Mouse (Mus musculus) midbrain, embryonic 15.5 days (tissue): ENCODE measurements at regions not wholly inside any gene's neighbourhood (a gene's known extent, or its start where the extent isn't known, plus 50 kb on each side); places are given as distances from the start of the nearest gene placed in this dataset.
"Not testable (repeated sequence)": the region's sequence is repeated elsewhere in the genome, so short reads cannot be mapped to it uniquely, and the experiment has no call there.

Experiments
- ATAC-seq: fragments of 200-750 bp; cut with Nextera tagmentation; replicated peaks from 2 replicates; pipeline ENCODE4 v1.8.0; 2017; ENCODE audit warnings: moderate TSS enrichment
- H3K27ac ChIP-seq: fragments of 300-500 bp; sonication (generic); 2 replicates; pipeline ENCODE4 v1.5.1; 2015; ENCODE audit warnings: mild to moderate bottlenecking, inconsistent platforms
- H3K27me3 ChIP-seq: fragments of 300-500 bp; sonication (generic); replicated peaks from 2 replicates; pipeline ENCODE4 v1.6.1; 2015; ENCODE audit warnings: inconsistent platforms
- H3K36me3 ChIP-seq: fragments of 300-500 bp; sonication (generic); replicated peaks from 2 replicates; pipeline ENCODE4 v1.6.1; 2015; ENCODE audit warnings: inconsistent platforms
- H3K4me1 ChIP-seq: fragments of 300-500 bp; sonication (generic); 2 replicates; pipeline ENCODE4 v1.6.1; 2015; ENCODE audit warnings: inconsistent platforms
- H3K4me2 ChIP-seq: fragments of 300-500 bp; sonication (generic); 2 replicates; pipeline ENCODE4 v1.6.1; 2015; ENCODE audit warnings: inconsistent platforms, mild to moderate bottlenecking, moderate library complexity
- H3K4me3 ChIP-seq: fragments of 300-500 bp; sonication (generic); 2 replicates; pipeline ENCODE4 v1.5.1; 2015; ENCODE audit warnings: mild to moderate bottlenecking, inconsistent platforms
- H3K9ac ChIP-seq: fragments of 300-500 bp; sonication (generic); 2 replicates; pipeline ENCODE4 v1.6.1; 2015; ENCODE audit warnings: mild to moderate bottlenecking, inconsistent platforms
- H3K9me3 ChIP-seq: fragments of 300-500 bp; sonication (generic); 2 replicates; pipeline ENCODE4 v1.6.1; 2016; ENCODE audit warnings: inconsistent platforms
- WGBS: fragments of 180-500 bp; shearing (Covaris S2); methylation state at CpG from one replicate; pipeline ENCODE4 v1.1.7; 2015; ENCODE audit warnings: mixed read lengths; 5-methylcytosine and 5-hydroxymethylcytosine counted together

GRCm38 (mm10) chr1:31612944-31613343 lies 390.3 kb downstream of the Pih1d3 start:
- no peaks in the 10 kb centered on the region for H3K36me3 ChIP-seq
- no peak overlapping the region for H3K4me2 ChIP-seq
- H3K9ac ChIP-seq: no peak overlapping the region
- H3K4me1 ChIP-seq: no peaks in the 10 kb centered on the region
- H3K4me3 ChIP-seq: no peak overlapping the region
- ATAC-seq: no peak
- no peaks in the 10 kb centered on the region for H3K9me3 ChIP-seq
- H3K27me3 ChIP-seq: no peaks in the 10 kb centered on the region
- H3K27ac ChIP-seq: no peak overlapping the region
- 85% methylated on average over 2 of the region's 2 CpGs for WGBS

GRCm38 (mm10) chr1:31615219-31615618 lies 392.6 kb downstream of the Pih1d3 start:
- H3K9me3 ChIP-seq, H3K4me2 ChIP-seq, ATAC-seq, H3K36me3 ChIP-seq, H3K4me3 ChIP-seq, H3K27ac ChIP-seq, H3K4me1 ChIP-seq, H3K27me3 ChIP-seq, H3K9ac ChIP-seq: not testable (repeated sequence)
- 85% methylated on average over 4 of the region's 9 CpGs for WGBS

GRCm38 (mm10) chr1:31616229-31616946 lies 393.8 kb downstream of the Pih1d3 start:
- not testable (repeated sequence) for H3K4me3 ChIP-seq, ATAC-seq, H3K27ac ChIP-seq, H3K4me1 ChIP-seq, H3K9me3 ChIP-seq, H3K36me3 ChIP-seq, H3K9ac ChIP-seq, H3K4me2 ChIP-seq, H3K27me3 ChIP-seq
- WGBS: 93% methylated on average over 15 of the region's 15 CpGs

GRCm38 (mm10) chr1:31634353-31634752 lies 411.7 kb downstream of the Pih1d3 start:
- ATAC-seq: no peak
- Histone ChIP-seq H3K4me3 (no peak overlapping the region), H3K4me2 (no peak overlapping the region), H3K27me3 (no peaks in the 10 kb centered on the region), H3K9ac (no peak overlapping the region), H3K4me1 (no peaks in the 10 kb centered on the region), H3K36me3 (no peaks in the 10 kb centered on the region), H3K27ac (no peak overlapping the region), H3K9me3 (no peaks in the 10 kb centered on the region)
- WGBS: 77% methylated on average over 1 of the region's 1 CpGs

- ATAC-seq: no peak
Observed at GRCm38 (mm10) chr1:31636575-31637356, 414.1 kb downstream of the Pih1d3 start.

GRCm38 (mm10) chr1:31645116-31645515 lies 422.5 kb downstream of the Pih1d3 start:
- H3K27me3 ChIP-seq: no peaks in the 10 kb centered on the region
- no peaks in the 10 kb centered on the region for H3K9me3 ChIP-seq
- no peak overlapping the region for H3K4me3 ChIP-seq
- no peaks in the 10 kb centered on the region for H3K36me3 ChIP-seq
- H3K27ac ChIP-seq: no peak overlapping the region
- H3K4me2 ChIP-seq: no peak overlapping the region
- H3K9ac ChIP-seq: no peak overlapping the region
- 0 out of 2 replicates have a peak, but pooled peaks have one; percentile 6 for ATAC-seq
- 84% methylated on average over 1 of the region's 1 CpGs for WGBS
- no peaks in the 10 kb centered on the region for H3K4me1 ChIP-seq

More at GRCm38 (mm10) chr1:31636575-31637356, 414.1 kb downstream of the Pih1d3 start:
- Histone ChIP-seq H3K4me2 (no peak overlapping the region), H3K9me3 (no peaks in the 10 kb centered on the region), H3K27me3 (no peaks in the 10 kb centered on the region), H3K27ac (no peak overlapping the region), H3K4me3 (no peak overlapping the region), H3K36me3 (no peaks in the 10 kb centered on the region), H3K4me1 (no peaks in the 10 kb centered on the region), H3K9ac (no peak overlapping the region)
- WGBS: 52% methylated on average over 1 of the region's 1 CpGs

GRCm38 (mm10) chr1:31678586-31678985 lies 455.9 kb downstream of the Pih1d3 start:
- Histone ChIP-seq H3K27ac (no peak overlapping the region), H3K36me3 (no peaks in the 10 kb centered on the region), H3K9ac (no peak overlapping the region), H3K4me2 (no peak overlapping the region), H3K9me3 (no peaks in the 10 kb centered on the region), H3K27me3 (no peaks in the 10 kb centered on the region), H3K4me1 (no peaks in the 10 kb centered on the region), H3K4me3 (no peak overlapping the region)
- no peak for ATAC-seq
